In genomic region chr1:36612362-36612761, GRCm38 (mm10) we compare ENCODE assay signal across 15 mouse cellular contexts. TPM values are rescaled to one million over a fixed set of nuclear protein-coding genes. Genes with fewer than 3 reads are reported as not detected.
DNase-seq lines count a peak whose midpoint lies in the region; ATAC-seq lines count a peak whose summit lies in the region.
"Had no signal": no experiment of that assay in that cellular context is flagged by ENCODE, and none has a peak within 500 bp of the region (broad histone marks: within the 10 kb centered on the region; RNA-seq: fewer than 3 reads in every experiment).

No protein-coding gene starts in this region.

- WGBS in neural tube, embryonic 13.5 days, result 74% methylated on average over 6 of the region's 6 CpGs

- H3K4me3 ChIP-seq in neural tube, embryonic 13.5 days, result no peak overlapping the region
- H3K4me3 ChIP-seq: embryonic facial prominence, embryonic 12.5 days; liver, embryonic 13.5 days; midbrain, embryonic 12.5 days had no signal

- no peak overlapping the region for H3K9ac ChIP-seq in neural tube, embryonic 13.5 days
- H3K9ac ChIP-seq: embryonic facial prominence, embryonic 12.5 days; liver, embryonic 13.5 days; midbrain, embryonic 12.5 days had no signal

- ATAC-seq in neural tube, embryonic 13.5 days (ENCODE audit: low read depth), result no peak
- ATAC-seq in monocyte, adult 5-6 weeks (replicated peaks; ENCODE audit: insufficient number of reproducible peaks, low FRiP score, low TSS enrichment, poor library complexity, severe bottlenecking), result 0 out of 2 replicates have a peak, but pooled peaks have one; percentile 22
- ATAC-seq: forebrain, embryonic 14.5 days had no signal

- H3K36me3 ChIP-seq in neural tube, embryonic 13.5 days, result no peaks in the 10 kb centered on the region
- H3K36me3 ChIP-seq: embryonic facial prominence, embryonic 12.5 days; liver, embryonic 13.5 days; midbrain, embryonic 12.5 days had no signal

- intact Hi-C loops in heart, postnatal 25 days (cut with DNase I), result loop anchor here (2.0 kb wide), 1 partner anchor 54 kb away; the partner anchor contains the start of gene Sema4c
- intact Hi-C loops in heart, postnatal 10 days (cut with DNase I), result no loop called here

- peaks cover 14% of the 10 kb centered on the region for H3K4me1 ChIP-seq in neural tube, embryonic 13.5 days (replicated peaks)
- H3K4me1 ChIP-seq: liver, embryonic 13.5 days had no signal

- H3K27ac ChIP-seq in neural tube, embryonic 13.5 days (replicated peaks), result 0 out of 2 replicates have a peak overlapping the region, but pooled peaks have one; percentile 1
- H3K27ac ChIP-seq: liver, embryonic 13.5 days; midbrain, embryonic 12.5 days had no signal

- no peaks in the 10 kb centered on the region for H3K27me3 ChIP-seq in neural tube, embryonic 13.5 days
- H3K27me3 ChIP-seq: embryonic facial prominence, embryonic 12.5 days; liver, embryonic 13.5 days; midbrain, embryonic 12.5 days had no signal

- no peak overlapping the region for H3K4me2 ChIP-seq in neural tube, embryonic 13.5 days
- H3K4me2 ChIP-seq: embryonic facial prominence, embryonic 12.5 days; liver, embryonic 13.5 days; midbrain, embryonic 12.5 days had no signal

- no peaks in the 10 kb centered on the region for H3K9me3 ChIP-seq in neural tube, embryonic 13.5 days
- H3K9me3 ChIP-seq: embryonic facial prominence, embryonic 12.5 days; liver, embryonic 13.5 days; midbrain, embryonic 12.5 days had no signal

- peak; percentile 64 for DNase-seq in heart, adult 8-10 months (ENCODE audit: low spot score)
- DNase-seq in heart, postnatal 25 days (ENCODE audit: low spot score), result no peak
- no peak for DNase-seq in neural tube, embryonic 10.5 days (ENCODE audit: extremely low spot score, low spot score)
- DNase-seq in heart, postnatal 10 days, result peak; percentile 35 to 46
- no peak for DNase-seq in right cerebral cortex, postnatal 36 days (ENCODE audit: low spot score in 2 of 2)
- no peak for DNase-seq in urinary bladder, postnatal 36 days (ENCODE audit: low spot score in 2 of 2)
- DNase-seq: adrenal gland, postnatal 36 days; kidney, postnatal 25 days; liver, embryonic 13.5 days; lung, postnatal 14 days had no signal

RNA-seq across cellular contexts. Expression of gene Sema4c, which starts 54.2 kb away (rescaled TPM):
- total RNA-seq in heart, adult 8-10 months (2022), result 10 to 100 TPM; 10.8 to 13.4 (median 11.2) TPM
- 10 to 100 TPM; 14.8 to 15.7 TPM for total RNA-seq in heart, postnatal 25 days (2021)
- 23.4 and 25.2 TPM in 2 replicates for polyA plus RNA-seq in neural tube, embryonic 13.5 days (2015; fragmentation: Nextera tagmentation; extraction: Ambion mirVana)
- total RNA-seq in heart, postnatal 10 days (2021), result 10 to 100 TPM; 24.4 to 25.0 TPM
- 7.7 to 16.7 TPM (median 7.8 TPM) in 3 replicates for total RNA-seq in monocyte, adult 5-6 weeks (2017)

Comparison
In these comparisons a context has a peak if more than half of its experiments do, and no peak if none do; other contexts are left out.
1. DNase-seq: peak in heart, adult 8-10 months (single experiment) and heart, postnatal 10 days (2 of 2); none in heart, postnatal 25 days (single experiment), neural tube, embryonic 10.5 days (single experiment), right cerebral cortex, postnatal 36 days (0 of 2) and urinary bladder, postnatal 36 days (0 of 2).